Mouse (Mus musculus) brown adipose tissue, adult 24 weeks (tissue): ENCODE results near the gene Rnase9. TPM values are rescaled to one million over a fixed set of nuclear protein-coding genes. Genes with fewer than 3 reads are reported as not detected.
A peak's percentile ranks its signal among the peaks of the same experiment; 100 is the strongest.
"Not testable (repeated sequence)": the region's sequence is repeated elsewhere in the genome, so short reads cannot be mapped to it uniquely, and the experiment has no call there.

Source experiments
- H3K27ac ChIP-seq: fragments of 200-500 bp; replicated peaks from 2 replicates; pipeline ENCODE4 v1.5.1; 2012; ENCODE audit warnings: low read depth, mild to moderate bottlenecking, low read length
- H3K4me1 ChIP-seq: fragments of 200-500 bp; 2 replicates; pipeline ENCODE4 v1.6.1; 2012; ENCODE audit warnings: low read length, mixed read lengths; ENCODE audit not compliant: control insufficient read depth, insufficient read depth, insufficient read length
- H3K4me3 ChIP-seq: fragments of 200-500 bp; 2 replicates; pipeline ENCODE4 v1.5.1; 2012; ENCODE audit warnings: low read depth, mild to moderate bottlenecking, low read length, moderate library complexity; ENCODE audit not compliant: insufficient read depth
- polyA plus RNA-seq: library from polyadenylated mRNA; stranded (reverse); fragments of >200 nt; gene quantifications from 2 replicates; pipeline ENCODE4 v1.2.4, GENCODE M21; 2012; ENCODE audit not compliant: missing spikeins, insufficient read depth, insufficient read length

Gene Rnase9
- polyA plus RNA-seq, 1 experiment: not detected

GRCm38 (mm10) chr14:51017256-51017655 lies 24.4 kb downstream of the Rnase9 start:
- H3K27ac ChIP-seq: no peak overlapping the region
- H3K4me3 ChIP-seq: no peak overlapping the region
- H3K4me1 ChIP-seq: no peaks in the 10 kb centered on the region

- Histone ChIP-seq H3K4me1 (no peaks in the 10 kb centered on the region), H3K27ac (no peak overlapping the region), H3K4me3 (no peak overlapping the region)
Measured at GRCm38 (mm10) chr14:51015780-51016179, 25.9 kb downstream of the Rnase9 start.

DNA sequence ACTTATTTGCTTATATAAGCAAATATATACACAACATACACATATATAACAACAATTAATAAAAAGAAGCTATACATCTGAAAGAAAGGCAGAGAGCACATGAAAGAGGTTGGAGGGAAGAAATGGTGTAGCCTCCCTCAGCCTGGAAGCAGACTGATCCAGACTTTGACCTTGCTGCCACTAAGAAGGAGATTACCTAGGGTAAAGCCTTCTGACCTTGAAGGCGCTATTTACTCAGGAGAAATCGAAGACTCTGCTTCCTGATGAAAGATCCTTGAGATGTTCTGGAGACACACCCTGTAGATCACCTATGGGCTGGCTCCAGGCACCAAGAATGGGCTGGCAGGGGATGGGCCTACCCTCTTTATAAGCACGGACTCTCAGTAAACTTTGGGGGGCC lies 26.9 kb downstream of the Rnase9 start:
- H3K27ac ChIP-seq, H3K4me1 ChIP-seq, H3K4me3 ChIP-seq: not testable (repeated sequence)

DNA sequence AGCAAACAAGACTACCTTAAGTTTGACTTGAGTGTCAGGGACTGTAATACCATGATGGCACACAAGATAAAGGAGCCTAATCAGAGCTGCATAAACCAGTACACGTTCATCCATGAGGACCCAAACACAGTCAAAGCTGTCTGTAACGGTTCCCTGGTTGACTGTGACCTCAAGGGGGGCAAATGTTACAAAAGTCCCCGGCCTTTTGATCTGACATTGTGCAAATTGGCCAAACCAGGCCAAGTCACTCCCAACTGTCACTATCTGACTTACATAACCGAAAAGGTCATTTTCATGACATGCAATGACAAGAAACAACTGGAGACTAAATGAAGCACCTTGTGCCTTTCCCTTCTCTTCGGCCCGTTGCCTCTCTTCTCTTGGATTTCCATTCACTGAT lies 32.1 kb downstream of the Rnase9 start:
- H3K27ac ChIP-seq: peak overlapping the region; percentile 99
- no peak overlapping the region for H3K4me3 ChIP-seq
- peaks cover 14% of the 10 kb centered on the region for H3K4me1 ChIP-seq

DNA sequence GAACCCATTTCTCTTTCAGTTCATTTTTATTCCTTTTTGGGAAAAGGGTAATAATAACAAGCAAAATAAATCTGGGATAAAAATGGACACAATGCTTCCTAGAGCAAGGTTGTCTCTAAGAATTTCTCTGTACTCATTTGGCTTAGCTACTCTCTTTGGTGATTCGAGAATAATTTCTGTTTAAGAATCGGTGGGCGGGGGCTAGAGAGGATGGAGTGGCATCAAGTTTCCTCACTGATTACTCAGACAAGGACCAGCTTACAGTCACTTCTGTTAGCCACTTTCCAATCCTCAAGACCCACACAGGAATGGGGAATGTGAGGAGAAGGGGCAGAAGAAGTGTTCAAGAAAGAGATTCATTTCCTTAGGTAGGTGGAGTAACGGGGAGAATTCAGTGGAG lies 32.9 kb downstream of the Rnase9 start:
- Histone ChIP-seq H3K4me3 (no peak overlapping the region), H3K27ac (peak overlapping the region; percentile 99), H3K4me1 (peaks cover 16% of the 10 kb centered on the region)

- Histone ChIP-seq H3K4me1 (peaks cover 16% of the 10 kb centered on the region), H3K4me3 (peak overlapping the region; percentile 7; the same call in 1 of the 2 replicates)
Measured at GRCm38 (mm10) chr14:51007914-51008713, 33.6 kb downstream of the Rnase9 start.

GRCm38 (mm10) chr14:51007152-51007801 lies 34.4 kb downstream of the Rnase9 start, which contains the start of gene Rnase10:
TSS of gene Rnase10 (plus strand) at chr14:51007751.
- H3K4me3 ChIP-seq: peak within 1 kb of the TSS; percentile 7; the same call in 1 of the 2 replicates
- H3K27ac ChIP-seq: peak within 1 kb of the TSS; percentile 99
- peaks cover 16% of the 10 kb centered on the region for H3K4me1 ChIP-seq

More at GRCm38 (mm10) chr14:51007914-51008713, 33.6 kb downstream of the Rnase9 start:
- peak overlapping the region; percentile 99 for H3K27ac ChIP-seq

DNA sequence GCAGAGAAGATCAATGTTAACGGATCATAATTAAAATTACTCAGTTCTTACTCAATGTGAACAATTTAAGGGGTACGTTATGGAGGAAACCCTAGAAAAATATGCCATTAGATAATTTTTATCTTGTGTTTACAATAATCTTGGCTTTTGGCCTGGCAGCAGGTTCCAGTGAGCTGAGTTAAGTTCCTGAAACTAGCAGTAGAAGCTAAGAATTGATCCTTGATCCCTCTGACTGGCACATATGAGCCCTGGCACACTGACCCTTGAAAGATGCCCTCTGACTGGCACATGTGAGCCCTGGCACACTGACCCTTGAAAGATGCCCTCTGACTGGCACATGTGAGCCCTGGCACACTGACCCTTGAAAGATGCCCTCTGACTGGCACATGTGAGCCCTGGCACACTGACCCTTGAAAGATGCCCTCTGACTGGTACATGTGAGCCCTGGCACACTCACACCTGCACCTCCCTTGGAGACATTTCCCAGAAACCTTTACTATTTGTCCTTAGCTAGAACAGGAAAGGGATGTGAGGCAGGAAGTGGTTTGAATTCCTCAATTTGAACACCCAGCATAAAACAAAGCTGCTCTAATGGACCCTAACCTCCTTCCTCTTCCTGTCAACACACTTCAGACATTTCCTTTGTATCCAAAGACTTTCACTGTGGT lies 43.5 kb downstream of the Rnase9 start:
- peaks cover 26% of the 10 kb centered on the region for H3K4me1 ChIP-seq
- no peak overlapping the region for H3K4me3 ChIP-seq
- H3K27ac ChIP-seq: peak overlapping the region; percentile 96

DNA sequence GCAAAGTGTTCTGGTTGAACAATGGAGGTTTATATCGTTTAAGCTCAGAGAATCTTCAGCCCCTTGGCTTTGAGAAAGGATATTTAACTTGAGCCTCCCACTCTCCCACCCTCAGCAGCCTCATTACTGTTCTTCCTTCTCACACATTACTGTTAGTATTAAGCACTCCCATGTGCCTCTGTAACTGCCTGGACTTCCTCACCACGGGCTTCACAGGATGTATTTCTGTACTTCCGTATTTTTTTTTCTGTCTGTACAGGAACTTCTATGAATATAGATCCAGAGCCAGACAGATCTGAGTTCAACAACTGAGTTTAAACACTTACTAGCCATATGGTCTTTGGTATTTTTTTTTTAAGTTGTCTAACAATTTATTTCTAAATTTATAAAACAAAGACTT lies 44.6 kb downstream of the Rnase9 start:
- peaks cover 26% of the 10 kb centered on the region for H3K4me1 ChIP-seq
- peak overlapping the region; percentile 82 for H3K27ac ChIP-seq
- H3K4me3 ChIP-seq: no peak overlapping the region

DNA sequence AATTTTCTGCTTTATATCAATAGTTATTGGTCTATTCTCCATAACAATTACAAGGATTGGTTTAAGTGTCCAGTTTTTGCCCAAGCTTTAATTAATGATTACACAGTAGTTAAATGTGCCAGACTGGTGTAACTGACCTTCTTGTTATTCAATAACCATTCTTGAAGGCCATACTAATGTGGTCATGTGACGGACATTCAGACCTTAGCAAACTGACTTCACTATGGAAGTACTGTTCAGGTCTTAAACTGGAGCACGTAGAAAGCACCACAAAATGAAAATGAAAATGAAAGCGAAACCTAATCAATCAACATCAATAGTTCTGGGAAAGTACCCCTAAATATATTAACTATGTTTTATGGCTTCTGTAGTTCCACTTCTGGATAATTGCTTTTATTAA lies 50.6 kb downstream of the Rnase9 start:
- Histone ChIP-seq H3K4me3 (no peak overlapping the region), H3K27ac (no peak overlapping the region), H3K4me1 (peaks cover 20% of the 10 kb centered on the region)

Other genes starting within 250 kb of the Rnase9 start
- not detected in 2 replicates for gene Ccnb1ip1, start 234.1 kb downstream of the Rnase9 start, polyA plus RNA-seq
- 12.6 and 13.2 TPM in 2 replicates for gene Parp2, start 234.0 kb downstream of the Rnase9 start, polyA plus RNA-seq
- 29.1 and 29.6 TPM in 2 replicates for gene Tep1, start 171.3 kb downstream of the Rnase9 start, polyA plus RNA-seq
- gene Klhl33, start 144.4 kb downstream of the Rnase9 start, polyA plus RNA-seq: 0.32 and 1.4 TPM in 2 replicates
- 59.2 and 66.9 TPM in 2 replicates for gene Osgep, start 117.0 kb downstream of the Rnase9 start, polyA plus RNA-seq
- 31.0 and 35.3 TPM in 2 replicates for gene Apex1, start 116.9 kb downstream of the Rnase9 start, polyA plus RNA-seq
- gene Pip4p1, start 111.0 kb downstream of the Rnase9 start, polyA plus RNA-seq: 44.2 and 46.1 TPM in 2 replicates
- 84.3 and 92.4 TPM in 2 replicates for gene Pnp, start 110.8 kb downstream of the Rnase9 start, polyA plus RNA-seq
- 11.9 and 19.3 TPM in 2 replicates for gene Gm49342, start 97.4 kb downstream of the Rnase9 start, polyA plus RNA-seq
- 3.5 and 5.1 TPM in 2 replicates for gene Pnp2, start 85.9 kb downstream of the Rnase9 start, polyA plus RNA-seq
- gene Rnase10, start 34.1 kb downstream of the Rnase9 start, polyA plus RNA-seq: 0.91 TPM in 1 of 2 replicates, not detected in the other
- not detected in 2 replicates for gene Rnase11, start 8.3 kb upstream of the Rnase9 start, polyA plus RNA-seq
- gene Rnase12, start 15.8 kb upstream of the Rnase9 start, polyA plus RNA-seq: not detected in 2 replicates
- gene Olfr750, start 32.6 kb upstream of the Rnase9 start, polyA plus RNA-seq: not detected in 2 replicates
- 69.1 and 78.8 TPM in 2 replicates for gene Rnase4, start 49.2 kb upstream of the Rnase9 start, polyA plus RNA-seq
- gene Ang, start 49.3 kb upstream of the Rnase9 start, polyA plus RNA-seq: 2.1 and 8.7 TPM in 2 replicates
- not detected in 2 replicates for gene Eddm3b, start 72.6 kb upstream of the Rnase9 start, polyA plus RNA-seq
- 1.3 TPM in 1 of 2 replicates, not detected in the other for gene Rnase6, start 82.0 kb upstream of the Rnase9 start, polyA plus RNA-seq
- not detected in 2 replicates for gene Rnase1, start 104.9 kb upstream of the Rnase9 start, polyA plus RNA-seq
- not detected in 2 replicates for gene Rnase2b, start 120.4 kb upstream of the Rnase9 start, polyA plus RNA-seq
- gene Ang2, start 157.3 kb upstream of the Rnase9 start, polyA plus RNA-seq: not detected in 2 replicates
- not detected in 2 replicates for gene Ear14, start 161.5 kb upstream of the Rnase9 start, polyA plus RNA-seq
- gene Rnase2a, start 214.2 kb upstream of the Rnase9 start, polyA plus RNA-seq: not detected in 2 replicates